Mouse (Mus musculus): ENCODE measurements at regions not wholly inside any gene's neighbourhood (a gene's known extent, or its start where the extent isn't known, plus 50 kb on each side); places are given as distances from the start of the nearest gene placed in this dataset.

- H3K36me3 ChIP-seq (ENCODE audit: control insufficient read depth, insufficient read depth), result no peaks in the 10 kb centered on the region
- no peaks in the 10 kb centered on the region for H3K79me2 ChIP-seq (ENCODE audit: control insufficient read depth, insufficient read depth)
- H3K4me3 ChIP-seq, result no peak overlapping the region
- H3K27me3 ChIP-seq (ENCODE audit: control insufficient read depth, insufficient read depth, insufficient read length), result no peaks in the 10 kb centered on the region
- no peak overlapping the region for H3ac ChIP-seq (ENCODE audit: control insufficient read depth, insufficient read length)
- TF ChIP-seq POLR2A (IDR thresholded peaks at IDR 0.05; ENCODE audit: insufficient read length, low read depth) (no peak), TCF12 (IDR thresholded peaks at IDR 0.05; ENCODE audit: insufficient read depth, poor library complexity, severe bottlenecking) (no peak), MAX (IDR thresholded peaks at IDR 0.05; ENCODE audit: low read depth) (no peak), TCF3 (IDR thresholded peaks at IDR 0.05; ENCODE audit: insufficient read length, low read depth) (no peak), REST (IDR thresholded peaks at IDR 0.05; ENCODE audit: insufficient read depth, insufficient read length) (no peak), POLR2AphosphoS2 (IDR thresholded peaks at IDR 0.05; ENCODE audit: insufficient read length, low read depth) (no peak), E2F4 (IDR thresholded peaks at IDR 0.05; ENCODE audit: insufficient read depth) (no peak), MYOD1 (IDR thresholded peaks at IDR 0.05; ENCODE audit: control insufficient read depth in 1 of 3, insufficient read length in 2 of 3, low read depth in 2 of 3) (no peak), MYOG (IDR thresholded peaks at IDR 0.05; ENCODE audit: control insufficient read depth in 1 of 3, insufficient read depth in 1 of 3, insufficient read length in 2 of 3, low read depth in 2 of 3) (no peak), SRF (IDR thresholded peaks at IDR 0.05; ENCODE audit: control insufficient read depth, insufficient read length, low read depth) (no peak), USF1 (IDR thresholded peaks at IDR 0.05; ENCODE audit: low read depth) (no peak), CEBPB (IDR thresholded peaks at IDR 0.05; ENCODE audit: insufficient read depth, poor library complexity, severe bottlenecking) (no peak)
- H3K4me2 ChIP-seq (ENCODE audit: low read depth), result no peak overlapping the region
Measured at GRCm38 (mm10) chr15:53009337-53009736, 875.4 kb upstream of the Gm7489 start.
